Mouse (Mus musculus): ENCODE data around the gene Gemin4. TPM values are rescaled to one million over a fixed set of nuclear protein-coding genes. Genes with fewer than 3 reads are reported as not detected.

Gemin4 gene
- total RNA-seq (2023; ENCODE audit: inconsistent age): 3.7 to 8.7 TPM (median 6.9 TPM) in 4 replicates

GRCm38 (mm10) chr11:76217390-76217800, at the start of gene Gemin4, which contains the start of gene Dbil5:
TSS of gene Gemin4 (minus strand) at chr11:76217664.
TSS of gene Dbil5 (plus strand) at chr11:76217608.

DNA sequence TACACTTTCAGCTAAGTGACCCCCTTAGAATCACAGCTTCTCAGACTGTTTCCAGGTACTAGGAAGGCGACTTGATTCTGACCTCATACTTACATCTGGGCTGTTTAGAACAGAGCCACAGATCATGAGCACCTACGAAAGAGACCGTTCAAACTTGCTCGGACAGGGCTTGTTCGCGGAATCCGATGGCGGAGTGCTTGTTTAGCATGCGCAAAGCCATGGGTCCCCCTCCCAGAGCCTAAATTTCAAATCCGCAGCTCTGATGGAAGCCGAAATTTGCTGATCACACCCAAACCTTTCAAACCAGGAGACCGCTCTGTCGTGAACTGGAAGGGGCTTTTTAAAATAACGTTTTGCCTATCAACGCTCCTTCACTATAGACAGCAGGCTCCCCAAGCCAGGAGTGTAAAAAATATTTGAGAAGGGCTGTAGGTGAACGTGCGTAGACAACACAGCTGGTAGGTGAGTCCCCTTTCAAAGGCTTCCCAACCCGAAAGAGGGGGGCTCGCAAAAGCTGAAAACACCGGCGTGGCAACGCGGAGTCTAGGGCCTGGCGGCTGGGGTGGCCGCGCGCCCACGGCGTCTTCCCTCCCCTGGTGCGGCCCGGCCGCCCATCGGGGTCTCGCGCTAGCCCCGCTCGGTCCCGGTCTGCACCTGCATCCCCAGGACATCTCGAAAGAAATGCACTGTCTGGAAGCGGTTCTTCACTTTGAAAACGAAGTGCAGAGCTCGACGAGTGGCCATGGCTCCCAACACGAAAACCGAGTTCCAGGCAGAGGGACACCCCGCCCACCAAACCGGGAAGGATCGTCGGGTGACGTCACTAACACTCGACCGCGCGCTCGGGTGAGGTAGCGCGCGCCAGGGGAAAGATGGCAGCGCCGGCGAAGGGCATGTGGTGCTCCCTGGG, 25.7 kb upstream of the Gemin4 start, which contains the start of the genes Mrm3 and Glod4:
TSS of gene Mrm3 (plus strand) at position 815 of the 910 bp plus-strand sequence.
TSS of gene Glod4 (minus strand) at position 825 of the 910 bp plus-strand sequence.

GRCm38 (mm10) chr11:76179495-76180145, 37.8 kb downstream of the Gemin4 start, which contains the start of the genes Vps53 and Fam57a:
TSS of gene Vps53 (minus strand) at chr11:76179647.
TSS of gene Fam57a (plus strand) at chr11:76179671.

Other genes with a start within 250 kb of the Gemin4 start
- 5.7 to 7.4 TPM (median 6.8 TPM) in 4 replicates for gene 1700016K19Rik, start 217.8 kb downstream of the Gemin4 start, total RNA-seq (2023; ENCODE audit: inconsistent age)
- gene Rflnb, start 189.9 kb downstream of the Gemin4 start, total RNA-seq (2023; ENCODE audit: inconsistent age): 34.6 to 40.6 TPM (median 38.0 TPM) in 4 replicates
- 43.4 to 50.0 TPM (median 44.0 TPM) in 4 replicates for gene Vps53, start 38.0 kb downstream of the Gemin4 start, total RNA-seq (2023; ENCODE audit: inconsistent age)
- gene Fam57a, start 38.0 kb downstream of the Gemin4 start, total RNA-seq (2023; ENCODE audit: inconsistent age): 3.2 to 4.7 TPM (median 4.4 TPM) in 4 replicates
- gene Dbil5, start 56 bp downstream of the Gemin4 start, total RNA-seq (2023; ENCODE audit: inconsistent age): not detected in 4 replicates
- 12.4 to 16.0 TPM (median 14.1 TPM) in 4 replicates for gene Mrm3, start 26.1 kb upstream of the Gemin4 start, total RNA-seq (2023; ENCODE audit: inconsistent age)
- gene Glod4, start 26.1 kb upstream of the Gemin4 start, total RNA-seq (2023; ENCODE audit: inconsistent age): 27.1 to 37.4 TPM (median 31.1 TPM) in 4 replicates
- 4.3 to 6.0 TPM (median 5.1 TPM) in 4 replicates for gene Nxn, start 181.5 kb upstream of the Gemin4 start, total RNA-seq (2023; ENCODE audit: inconsistent age)
- gene Timm22, start 189.3 kb upstream of the Gemin4 start, total RNA-seq (2023; ENCODE audit: inconsistent age): 14.6 to 23.0 TPM (median 18.2 TPM) in 4 replicates